Mouse (Mus musculus): ENCODE measurements at regions not wholly inside any gene's neighbourhood (a gene's known extent, or its start where the extent isn't known, plus 50 kb on each side); places are given as distances from the start of the nearest gene placed in this dataset.
A peak's percentile ranks its signal among the peaks of the same experiment; 100 is the strongest.

- H3K9ac ChIP-seq (replicated peaks; ENCODE audit: low read length), result no peak overlapping the region
- H3K4me1 ChIP-seq (ENCODE audit: control insufficient read depth, insufficient read depth, low read length), result peaks cover 32% of the 10 kb centered on the region
- no peak for DNase-seq
- H3K4me3 ChIP-seq (replicated peaks; ENCODE audit: low read depth, low read length), result no peak overlapping the region
- peaks cover 21% of the 10 kb centered on the region; the same call in 1 of the 2 replicates for H3K27me3 ChIP-seq (ENCODE audit: control insufficient read depth, insufficient read depth, low read length)
- H3K36me3 ChIP-seq (ENCODE audit: control insufficient read depth, insufficient read depth, low read length), result no peaks in the 10 kb centered on the region
- ATAC-seq (ENCODE audit: low FRiP score, low TSS enrichment), result no peak
- no peak overlapping the region for H3K27ac ChIP-seq (replicated peaks; ENCODE audit: low read depth, low read length)
- no peaks in the 10 kb centered on the region for H3K9me3 ChIP-seq (ENCODE audit: control insufficient read depth, low read length)
- 80% methylated on average over 6 of the region's 6 CpGs for WGBS
- no peak overlapping the region for H3K4me2 ChIP-seq (ENCODE audit: low read length)
Measured at GRCm38 (mm10) chr9:35328503-35328902, 60.8 kb downstream of the Rpusd4 start.

GRCm38 (mm10) chr9:35330386-35330785, 62.7 kb downstream of the Rpusd4 start:
- Histone ChIP-seq H3K36me3 (ENCODE audit: control insufficient read depth, insufficient read depth, low read length) (no peaks in the 10 kb centered on the region), H3K4me3 (replicated peaks; ENCODE audit: low read depth, low read length) (no peak overlapping the region), H3K9me3 (ENCODE audit: control insufficient read depth, low read length) (no peaks in the 10 kb centered on the region), H3K4me1 (ENCODE audit: control insufficient read depth, insufficient read depth, low read length) (peaks cover 34% of the 10 kb centered on the region), H3K9ac (replicated peaks; ENCODE audit: low read length) (no peak overlapping the region), H3K27ac (replicated peaks; ENCODE audit: low read depth, low read length) (peak overlapping the region; percentile 71), H3K27me3 (ENCODE audit: control insufficient read depth, insufficient read depth, low read length) (peaks cover 23% of the 10 kb centered on the region; the same call in 1 of the 2 replicates), H3K4me2 (ENCODE audit: low read length) (no peak overlapping the region)
- WGBS, result 80% methylated on average over 2 of the region's 2 CpGs
- no peak for DNase-seq
- no peak for ATAC-seq (ENCODE audit: low FRiP score, low TSS enrichment)

- no peak overlapping the region for H3K4me3 ChIP-seq (replicated peaks; ENCODE audit: low read depth, low read length)
- H3K36me3 ChIP-seq (ENCODE audit: control insufficient read depth, insufficient read depth, low read length), result no peaks in the 10 kb centered on the region
- DNase-seq (peak; percentile 85), ATAC-seq (ENCODE audit: low FRiP score, low TSS enrichment) (peak; percentile 86)
- H3K27ac ChIP-seq (replicated peaks; ENCODE audit: low read depth, low read length), result peak overlapping the region; percentile 71
- H3K4me1 ChIP-seq (ENCODE audit: control insufficient read depth, insufficient read depth, low read length), result peaks cover 41% of the 10 kb centered on the region
- H3K27me3 ChIP-seq (ENCODE audit: control insufficient read depth, insufficient read depth, low read length), result peaks cover 23% of the 10 kb centered on the region; the same call in 1 of the 2 replicates
- WGBS, result 3% methylated on average over 7 of the region's 7 CpGs
- H3K9ac ChIP-seq (replicated peaks; ENCODE audit: low read length), result no peak overlapping the region
- no peaks in the 10 kb centered on the region for H3K9me3 ChIP-seq (ENCODE audit: control insufficient read depth, low read length)
- no peak overlapping the region for H3K4me2 ChIP-seq (ENCODE audit: low read length)
Measured at GRCm38 (mm10) chr9:35331241-35331680, 63.6 kb downstream of the Rpusd4 start.

- H3K9me3 ChIP-seq (ENCODE audit: control insufficient read depth, low read length), result no peaks in the 10 kb centered on the region
- no peak overlapping the region for H3K4me3 ChIP-seq (replicated peaks; ENCODE audit: low read depth, low read length)
- H3K9ac ChIP-seq (replicated peaks; ENCODE audit: low read length), result no peak overlapping the region
- ATAC-seq (ENCODE audit: low FRiP score, low TSS enrichment), result no peak
- DNase-seq, result peak; percentile 51
- H3K36me3 ChIP-seq (ENCODE audit: control insufficient read depth, insufficient read depth, low read length), result no peaks in the 10 kb centered on the region
- no peak overlapping the region for H3K27ac ChIP-seq (replicated peaks; ENCODE audit: low read depth, low read length)
- H3K27me3 ChIP-seq (ENCODE audit: control insufficient read depth, insufficient read depth, low read length), result peaks cover 23% of the 10 kb centered on the region; the same call in 1 of the 2 replicates
- WGBS, result 56% methylated on average over 11 of the region's 11 CpGs
- H3K4me2 ChIP-seq (ENCODE audit: low read length), result no peak overlapping the region
- peaks cover 44% of the 10 kb centered on the region for H3K4me1 ChIP-seq (ENCODE audit: control insufficient read depth, insufficient read depth, low read length)
Measured at GRCm38 (mm10) chr9:35332688-35333630, 65.3 kb downstream of the Rpusd4 start.

GRCm38 (mm10) chr9:35333631-35334005, 66.0 kb downstream of the Rpusd4 start:
- Histone ChIP-seq H3K4me1 (ENCODE audit: control insufficient read depth, insufficient read depth, low read length) (peaks cover 44% of the 10 kb centered on the region), H3K4me3 (replicated peaks; ENCODE audit: low read depth, low read length) (no peak overlapping the region), H3K9ac (replicated peaks; ENCODE audit: low read length) (no peak overlapping the region), H3K4me2 (ENCODE audit: low read length) (no peak overlapping the region), H3K9me3 (ENCODE audit: control insufficient read depth, low read length) (no peaks in the 10 kb centered on the region), H3K27me3 (ENCODE audit: control insufficient read depth, insufficient read depth, low read length) (peaks cover 23% of the 10 kb centered on the region; the same call in 1 of the 2 replicates), H3K36me3 (ENCODE audit: control insufficient read depth, insufficient read depth, low read length) (no peaks in the 10 kb centered on the region), H3K27ac (replicated peaks; ENCODE audit: low read depth, low read length) (no peak overlapping the region)
- DNase-seq (no peak), ATAC-seq (ENCODE audit: low FRiP score, low TSS enrichment) (no peak)
- WGBS, result 77% methylated on average over 8 of the region's 8 CpGs

GRCm38 (mm10) chr9:35334536-35334935, 66.9 kb downstream of the Rpusd4 start:
- no peak overlapping the region for H3K27ac ChIP-seq (replicated peaks; ENCODE audit: low read depth, low read length)
- H3K4me3 ChIP-seq (replicated peaks; ENCODE audit: low read depth, low read length), result no peak overlapping the region
- no peak overlapping the region for H3K4me2 ChIP-seq (ENCODE audit: low read length)
- no peaks in the 10 kb centered on the region for H3K36me3 ChIP-seq (ENCODE audit: control insufficient read depth, insufficient read depth, low read length)
- H3K9ac ChIP-seq (replicated peaks; ENCODE audit: low read length), result no peak overlapping the region
- 67% methylated on average over 5 of the region's 5 CpGs for WGBS
- DNase-seq (no peak), ATAC-seq (ENCODE audit: low FRiP score, low TSS enrichment) (no peak)
- no peaks in the 10 kb centered on the region for H3K9me3 ChIP-seq (ENCODE audit: control insufficient read depth, low read length)
- peaks cover 20% of the 10 kb centered on the region; the same call in 1 of the 2 replicates for H3K27me3 ChIP-seq (ENCODE audit: control insufficient read depth, insufficient read depth, low read length)
- H3K4me1 ChIP-seq (ENCODE audit: control insufficient read depth, insufficient read depth, low read length), result peaks cover 44% of the 10 kb centered on the region

- no peaks in the 10 kb centered on the region for H3K9me3 ChIP-seq (ENCODE audit: control insufficient read depth, low read length)
- DNase-seq (no peak), ATAC-seq (ENCODE audit: low FRiP score, low TSS enrichment) (no peak)
- 64% methylated on average over 3 of the region's 3 CpGs for WGBS
- H3K4me2 ChIP-seq (ENCODE audit: low read length), result no peak overlapping the region
- H3K36me3 ChIP-seq (ENCODE audit: control insufficient read depth, insufficient read depth, low read length), result no peaks in the 10 kb centered on the region
- H3K4me3 ChIP-seq (replicated peaks; ENCODE audit: low read depth, low read length), result no peak overlapping the region
- H3K4me1 ChIP-seq (ENCODE audit: control insufficient read depth, insufficient read depth, low read length), result peaks cover 40% of the 10 kb centered on the region
- H3K9ac ChIP-seq (replicated peaks; ENCODE audit: low read length), result no peak overlapping the region
- peaks cover 20% of the 10 kb centered on the region; the same call in 1 of the 2 replicates for H3K27me3 ChIP-seq (ENCODE audit: control insufficient read depth, insufficient read depth, low read length)
- no peak overlapping the region for H3K27ac ChIP-seq (replicated peaks; ENCODE audit: low read depth, low read length)
Measured at GRCm38 (mm10) chr9:35335181-35335580, 67.5 kb downstream of the Rpusd4 start.

GRCm38 (mm10) chr9:35335888-35336700, 68.4 kb downstream of the Rpusd4 start:
- DNase-seq (peak; percentile 64), ATAC-seq (ENCODE audit: low FRiP score, low TSS enrichment) (0 out of 2 replicates have a peak, but pooled peaks have one; percentile 18)
- no peak overlapping the region for H3K9ac ChIP-seq (replicated peaks; ENCODE audit: low read length)
- no peak overlapping the region for H3K27ac ChIP-seq (replicated peaks; ENCODE audit: low read depth, low read length)
- H3K4me3 ChIP-seq (replicated peaks; ENCODE audit: low read depth, low read length), result no peak overlapping the region
- H3K36me3 ChIP-seq (ENCODE audit: control insufficient read depth, insufficient read depth, low read length), result no peaks in the 10 kb centered on the region
- no peak overlapping the region for H3K4me2 ChIP-seq (ENCODE audit: low read length)
- peaks cover 20% of the 10 kb centered on the region; the same call in 1 of the 2 replicates for H3K27me3 ChIP-seq (ENCODE audit: control insufficient read depth, insufficient read depth, low read length)
- H3K4me1 ChIP-seq (ENCODE audit: control insufficient read depth, insufficient read depth, low read length), result peaks cover 39% of the 10 kb centered on the region
- no peaks in the 10 kb centered on the region for H3K9me3 ChIP-seq (ENCODE audit: control insufficient read depth, low read length)
- 55% methylated on average over 15 of the region's 15 CpGs for WGBS
